Mouse (Mus musculus): Measurements from ENCODE around the gene B3galt4. TPM values are rescaled to one million over a fixed set of nuclear protein-coding genes. Genes with fewer than 3 reads are reported as not detected.
A peak's percentile ranks its signal among the peaks of the same experiment; 100 is the strongest.

The B3galt4 gene
- total RNA-seq, 2 experiments from 2014 or later: 7.1 to 7.2 TPM

DNA sequence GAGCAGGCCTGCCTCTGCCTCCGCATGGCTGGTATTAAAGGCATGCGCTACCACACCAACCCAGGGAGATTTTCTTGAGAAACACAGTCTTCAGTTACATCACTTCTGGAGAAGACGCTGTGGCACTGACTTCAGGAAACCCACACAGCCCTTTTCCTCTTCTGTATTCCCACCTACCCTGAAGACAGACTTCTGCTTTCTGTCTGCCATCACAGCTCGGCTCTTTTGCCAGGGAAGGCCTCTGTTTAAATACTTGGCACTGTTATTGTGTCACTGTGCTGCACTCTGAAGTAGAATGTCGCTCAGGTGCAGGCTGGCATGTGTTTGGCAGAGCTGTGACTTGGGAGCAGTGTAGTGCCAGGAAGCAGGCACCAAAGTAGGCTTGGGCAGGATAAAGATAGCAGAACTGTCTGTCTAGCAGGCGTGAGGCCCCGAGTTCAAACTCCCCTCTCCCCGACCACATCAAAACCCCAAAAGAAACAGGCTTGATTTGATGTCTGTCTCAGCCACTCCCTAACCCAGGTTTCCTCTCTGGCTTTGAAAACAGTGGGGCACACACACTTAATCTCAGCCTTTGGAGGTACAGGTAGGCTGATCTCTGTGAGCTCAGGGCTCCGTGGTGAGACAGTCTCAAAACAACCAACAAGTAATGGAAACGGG is 3.7 kb downstream of the B3galt4 start:
- no peak for DNase-seq (ENCODE audit: low spot score in 2 of 2)

DNA sequence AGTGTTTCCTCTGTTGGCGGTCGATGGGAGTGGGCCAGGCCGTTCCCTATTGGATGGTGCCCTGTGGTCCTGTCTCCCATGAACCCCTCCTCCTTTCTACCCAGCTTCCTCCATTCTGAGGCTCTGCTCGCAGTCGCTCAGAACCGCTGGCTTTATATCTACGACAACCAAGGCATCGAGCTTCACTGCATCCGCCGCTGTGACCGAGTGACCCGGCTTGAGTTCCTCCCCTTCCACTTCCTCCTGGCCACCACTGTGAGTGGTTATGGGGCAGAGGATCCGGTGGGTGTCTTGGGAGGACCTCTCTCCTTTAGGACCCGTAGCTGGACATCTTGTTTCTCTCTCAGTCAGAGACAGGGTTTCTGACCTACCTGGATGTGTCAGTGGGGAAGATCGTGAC is 7.8 kb downstream of the B3galt4 start:
- DNase-seq (ENCODE audit: low spot score in 2 of 2): no peak

DNA sequence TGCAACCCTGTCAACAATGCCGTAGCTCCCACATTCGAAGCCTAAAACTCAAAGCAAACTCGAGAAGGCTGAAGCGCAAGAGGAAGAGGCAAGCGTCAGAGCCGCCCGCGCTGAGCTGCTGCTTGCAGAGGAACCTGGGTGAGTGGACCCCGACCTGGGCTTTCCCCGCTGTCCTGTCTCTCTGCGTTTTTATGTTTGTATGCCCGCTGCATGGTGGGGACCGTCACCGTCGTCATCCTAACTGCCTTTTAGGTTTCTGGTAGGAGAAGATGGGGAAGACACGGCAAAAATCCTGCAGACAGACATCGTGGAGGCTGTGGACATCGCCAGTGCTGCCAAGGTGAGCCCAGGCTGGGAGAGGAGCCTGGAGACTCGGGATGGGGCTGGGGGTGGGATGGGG is 9.9 kb downstream of the B3galt4 start:
- no peak for DNase-seq (ENCODE audit: low spot score in 2 of 2)

DNA sequence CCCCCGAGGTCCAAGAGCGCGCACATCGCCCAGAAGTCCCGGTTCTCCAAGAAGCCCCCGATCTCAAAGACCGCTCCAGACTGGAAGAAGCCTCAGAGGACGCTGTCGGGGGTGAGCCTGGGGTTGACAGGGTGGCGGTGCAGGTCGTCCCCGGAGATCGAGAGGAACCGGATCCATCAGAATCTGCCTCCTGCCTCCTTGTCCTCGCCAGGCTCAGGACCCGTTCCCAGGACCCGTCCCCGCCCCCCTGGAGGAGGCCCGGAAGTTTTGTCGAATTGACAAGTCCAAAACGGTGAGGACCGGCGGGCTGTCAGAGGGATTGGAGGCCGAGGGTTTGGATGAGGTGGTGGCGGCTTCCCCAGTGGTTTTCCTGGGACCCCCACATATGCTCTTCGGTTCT is 10.3 kb downstream of the B3galt4 start:
- no peak for DNase-seq (ENCODE audit: low spot score in 2 of 2)

DNA sequence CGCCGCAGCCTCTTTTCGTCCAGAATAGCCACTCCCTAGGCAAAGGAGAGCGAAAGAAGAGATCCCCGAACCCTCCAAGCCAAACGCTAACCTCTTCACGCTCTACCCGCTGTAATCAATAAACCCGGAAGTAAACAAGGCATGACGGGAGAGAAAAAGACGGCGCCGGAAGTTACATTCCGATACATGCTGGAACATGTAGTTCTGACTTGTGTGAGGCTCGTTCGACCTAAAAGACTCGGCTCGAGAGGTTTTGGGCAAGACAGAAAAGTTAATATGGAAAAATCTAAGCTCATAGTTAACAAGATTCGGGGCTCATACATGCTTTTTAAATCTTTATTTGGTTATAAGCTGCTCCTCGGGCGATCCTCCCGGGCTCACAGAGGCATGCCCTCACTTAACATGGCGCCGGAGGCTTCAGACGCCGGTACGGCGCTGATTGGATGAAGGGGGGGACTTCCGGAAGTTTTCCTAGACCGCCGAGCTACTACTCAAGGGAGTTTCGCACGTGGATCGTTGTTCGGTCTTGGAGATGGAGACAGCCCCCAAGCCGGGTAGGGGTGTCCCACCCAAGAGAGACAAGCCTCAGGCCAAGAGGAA is 11.0 kb downstream of the B3galt4 start, which contains the start of the genes Pfdn6 and Wdr46:
TSS of gene Pfdn6 (minus strand) at position 138 of the 600 bp plus-strand sequence.
TSS of gene Wdr46 (plus strand) at position 455 of the 600 bp plus-strand sequence.
- peak; percentile 62 to 69 for DNase-seq (ENCODE audit: low spot score in 2 of 2)

DNA sequence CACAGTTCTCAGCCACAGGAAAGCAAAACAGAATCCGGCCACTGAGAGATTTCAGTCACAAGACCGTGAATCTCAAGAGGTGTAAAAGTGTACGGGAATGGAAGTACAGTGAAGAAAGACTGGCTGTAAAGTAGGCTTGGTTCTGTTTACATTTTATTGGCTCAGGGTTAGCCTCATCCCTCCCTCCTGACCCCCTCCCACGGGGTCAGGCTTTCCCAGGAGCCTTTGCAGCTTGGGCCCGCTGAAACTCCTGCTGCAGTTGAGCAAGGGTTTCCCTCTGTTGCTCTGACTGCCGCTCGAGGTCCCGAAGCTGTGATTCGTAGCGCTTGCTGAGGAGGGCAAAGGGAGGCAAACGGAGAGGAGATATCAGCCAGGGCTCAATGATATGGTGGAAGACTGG is 12.5 kb downstream of the B3galt4 start:
- DNase-seq (ENCODE audit: low spot score in 2 of 2): no peak

DNA sequence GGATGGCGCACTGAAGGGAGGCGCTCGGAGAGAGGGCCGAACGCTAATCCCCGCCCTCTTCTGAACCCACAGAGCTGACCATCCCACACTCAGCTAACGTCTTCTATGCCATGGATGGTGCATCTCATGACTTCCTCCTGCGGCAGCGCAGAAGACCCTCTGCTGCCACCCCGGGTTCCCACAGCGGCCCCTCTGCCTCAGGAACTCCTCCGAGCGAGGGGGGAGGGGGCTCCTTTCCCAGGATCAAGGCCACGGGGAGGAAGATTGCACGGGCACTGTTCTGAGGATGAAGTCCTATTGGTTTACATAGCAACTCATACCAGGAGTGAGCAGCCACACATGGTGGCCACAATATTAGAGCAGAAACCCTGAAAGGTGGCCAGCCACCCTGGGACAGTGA is 14.3 kb downstream of the B3galt4 start:
- DNase-seq (ENCODE audit: low spot score in 2 of 2): no peak

DNA sequence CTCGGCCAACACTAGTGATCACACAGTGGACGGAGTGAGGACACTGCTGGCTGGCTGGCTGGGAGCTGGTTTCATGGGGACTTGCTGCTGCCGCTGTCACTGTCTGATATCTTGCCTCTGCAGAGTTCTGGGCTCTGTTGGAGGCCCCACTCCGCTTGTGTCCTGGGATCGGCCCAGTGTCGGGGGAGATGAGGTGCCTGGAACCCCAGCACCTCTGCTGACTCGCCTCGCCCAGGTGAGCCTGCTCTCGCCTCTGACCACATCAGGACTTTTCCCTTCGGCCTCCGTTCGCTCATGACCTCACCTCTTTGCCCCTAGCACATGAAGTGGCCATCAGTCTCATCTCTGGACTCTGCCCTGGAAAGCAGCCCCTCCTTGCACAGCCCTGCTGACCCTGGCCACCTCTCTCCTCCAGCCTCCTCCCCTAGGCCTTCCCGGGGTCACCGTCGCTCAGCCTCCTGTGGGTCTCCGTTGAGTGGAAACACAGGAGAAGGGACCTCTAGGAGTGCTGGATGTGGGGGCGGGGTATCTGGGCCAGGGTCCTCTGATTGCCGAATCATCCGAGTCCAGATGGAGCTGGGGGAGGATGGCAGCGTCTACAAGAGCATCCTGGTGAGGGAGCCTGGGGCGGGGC is 15.7 kb downstream of the B3galt4 start:
- DNase-seq (ENCODE audit: low spot score in 2 of 2): no peak

DNA sequence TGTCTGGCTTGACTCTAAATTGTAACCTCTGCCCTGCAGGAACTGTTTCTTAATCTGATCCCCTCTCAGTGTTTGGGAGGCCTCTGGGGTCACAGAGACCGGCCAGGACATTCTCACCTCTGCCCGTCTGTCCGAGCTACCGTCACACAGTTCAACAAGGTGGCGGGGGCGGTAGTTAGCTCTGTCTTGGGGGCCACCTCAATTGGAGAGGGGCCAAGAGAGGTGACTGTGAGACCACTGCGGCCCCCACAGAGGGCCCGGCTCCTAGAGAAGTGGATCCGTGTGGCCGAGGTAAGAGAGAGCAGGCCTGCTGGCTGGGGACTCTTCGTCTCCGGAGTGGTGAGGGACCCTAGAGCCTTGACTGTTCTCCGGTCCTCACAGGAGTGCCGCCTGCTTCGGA is 18.3 kb downstream of the B3galt4 start:
- DNase-seq (ENCODE audit: low spot score in 2 of 2): no peak

DNA sequence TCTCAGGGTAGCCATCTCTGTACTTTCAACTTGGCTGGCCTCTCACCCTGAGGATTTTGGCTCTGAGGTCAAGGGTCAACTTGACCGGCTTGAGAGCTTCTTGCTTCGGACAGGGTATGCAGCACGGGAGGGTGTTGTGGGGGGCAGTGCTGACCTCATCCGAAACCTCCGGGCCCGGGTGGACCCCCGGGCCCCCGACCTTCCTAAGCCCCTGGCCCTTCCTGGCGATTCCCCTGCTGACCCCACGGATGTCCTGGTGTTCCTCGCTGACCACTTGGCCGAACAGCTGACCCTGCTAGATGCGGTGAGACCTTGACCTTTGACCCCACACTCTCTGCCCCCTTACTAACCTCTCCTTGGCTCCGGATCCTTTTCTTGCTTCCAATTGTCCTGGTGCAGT is 18.8 kb downstream of the B3galt4 start:
- DNase-seq (ENCODE audit: low spot score in 2 of 2): no peak

DNA sequence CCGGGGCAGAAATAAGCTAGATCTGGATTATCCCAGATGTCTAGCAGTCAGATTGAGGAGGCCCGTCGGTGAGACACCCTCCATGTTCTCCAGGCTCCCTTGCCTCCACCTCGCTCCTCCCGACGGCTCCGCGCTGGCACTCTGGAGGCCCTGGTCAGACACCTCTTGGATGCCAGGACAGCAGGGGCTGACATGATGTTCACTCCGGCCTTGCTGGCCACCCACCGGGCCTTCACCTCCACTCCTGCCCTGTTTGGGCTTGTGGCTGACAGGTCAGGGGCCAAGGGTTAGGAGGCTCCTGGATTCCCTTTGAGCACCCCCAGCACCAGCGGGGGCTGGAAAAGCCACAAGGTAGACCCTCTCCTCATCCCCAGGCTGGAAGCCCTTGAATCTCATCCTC is 19.3 kb downstream of the B3galt4 start:
- DNase-seq (ENCODE audit: low spot score in 2 of 2): no peak

DNA sequence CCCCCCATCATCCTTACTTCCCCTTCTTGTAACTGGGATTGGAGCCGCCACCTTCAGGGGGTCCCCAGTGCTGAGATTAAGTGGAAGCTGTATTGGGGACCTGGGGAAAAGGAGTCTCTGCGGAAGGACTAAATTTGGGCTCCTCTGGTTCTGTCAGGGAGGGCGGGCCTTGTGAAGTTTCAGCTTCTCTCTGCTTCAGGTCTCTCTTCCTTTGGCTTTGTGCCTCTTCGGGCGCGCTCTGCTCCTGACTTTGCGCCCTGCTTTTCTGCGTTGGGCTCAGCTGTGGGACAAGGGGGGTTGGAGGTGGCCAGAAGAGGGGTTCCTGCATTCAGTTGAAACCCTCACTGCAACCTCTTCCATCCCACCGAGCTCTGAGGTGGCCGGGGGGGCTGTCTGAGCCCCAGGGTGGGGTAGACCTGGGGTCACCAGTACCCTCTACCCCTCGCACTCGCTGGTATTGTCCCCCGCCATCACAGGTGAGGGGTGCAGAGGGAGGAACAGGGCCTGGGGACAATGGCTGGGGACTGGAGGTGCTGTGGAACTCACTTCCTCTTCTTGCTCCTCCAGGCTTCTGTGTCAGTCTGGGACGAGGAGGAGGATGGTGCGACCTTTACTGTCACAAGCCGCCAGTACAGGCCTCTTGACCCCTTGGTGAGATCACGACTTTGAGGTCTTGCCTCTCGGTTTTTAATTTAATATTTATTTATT is 20.0 kb downstream of the B3galt4 start:
- DNase-seq (ENCODE audit: low spot score in 2 of 2): no peak

DNA sequence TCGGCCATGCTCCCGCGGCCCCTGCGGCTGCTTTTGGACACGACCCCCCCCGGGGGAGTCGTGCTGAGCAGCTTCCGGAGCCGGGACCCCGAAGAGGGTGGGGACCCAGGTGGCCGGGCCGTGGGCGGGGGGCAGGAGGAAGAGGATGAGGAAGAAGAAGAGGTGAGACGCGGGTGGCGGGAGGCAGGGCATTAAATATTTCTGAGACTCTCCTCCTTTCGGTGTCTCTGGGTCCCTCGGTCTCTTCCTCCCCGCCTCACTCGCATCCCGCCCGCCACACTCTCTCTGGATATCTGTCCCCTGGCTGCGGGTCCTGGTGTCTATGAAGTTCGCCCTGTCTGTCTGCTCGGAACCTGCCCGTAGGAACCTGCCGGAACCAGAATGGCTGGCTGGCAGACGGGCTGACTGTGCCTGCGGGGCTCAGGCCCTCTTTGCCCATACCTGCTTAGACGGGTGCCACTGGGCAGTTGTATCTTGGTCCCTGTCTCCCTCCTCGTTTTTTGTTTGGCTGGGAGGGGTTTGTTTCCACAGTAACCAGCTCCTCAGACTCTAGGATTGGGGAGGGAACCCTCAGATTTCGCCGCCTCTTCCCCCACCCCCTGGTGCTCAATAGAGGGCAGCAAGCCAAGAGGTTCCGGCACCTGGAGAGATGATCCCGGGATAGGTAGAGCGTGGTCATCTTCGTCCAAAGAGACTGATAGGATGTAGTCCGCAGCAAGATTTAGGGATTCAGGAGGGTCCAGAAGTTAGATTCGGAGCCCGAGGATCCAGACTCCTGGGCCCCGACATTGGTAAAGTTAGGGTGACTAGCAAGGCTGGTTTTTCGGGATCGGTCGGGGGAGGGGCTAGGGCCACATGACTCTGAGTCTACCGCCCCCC is 20.8 kb downstream of the B3galt4 start:
- no peak for DNase-seq (ENCODE audit: low spot score in 2 of 2)

DNA sequence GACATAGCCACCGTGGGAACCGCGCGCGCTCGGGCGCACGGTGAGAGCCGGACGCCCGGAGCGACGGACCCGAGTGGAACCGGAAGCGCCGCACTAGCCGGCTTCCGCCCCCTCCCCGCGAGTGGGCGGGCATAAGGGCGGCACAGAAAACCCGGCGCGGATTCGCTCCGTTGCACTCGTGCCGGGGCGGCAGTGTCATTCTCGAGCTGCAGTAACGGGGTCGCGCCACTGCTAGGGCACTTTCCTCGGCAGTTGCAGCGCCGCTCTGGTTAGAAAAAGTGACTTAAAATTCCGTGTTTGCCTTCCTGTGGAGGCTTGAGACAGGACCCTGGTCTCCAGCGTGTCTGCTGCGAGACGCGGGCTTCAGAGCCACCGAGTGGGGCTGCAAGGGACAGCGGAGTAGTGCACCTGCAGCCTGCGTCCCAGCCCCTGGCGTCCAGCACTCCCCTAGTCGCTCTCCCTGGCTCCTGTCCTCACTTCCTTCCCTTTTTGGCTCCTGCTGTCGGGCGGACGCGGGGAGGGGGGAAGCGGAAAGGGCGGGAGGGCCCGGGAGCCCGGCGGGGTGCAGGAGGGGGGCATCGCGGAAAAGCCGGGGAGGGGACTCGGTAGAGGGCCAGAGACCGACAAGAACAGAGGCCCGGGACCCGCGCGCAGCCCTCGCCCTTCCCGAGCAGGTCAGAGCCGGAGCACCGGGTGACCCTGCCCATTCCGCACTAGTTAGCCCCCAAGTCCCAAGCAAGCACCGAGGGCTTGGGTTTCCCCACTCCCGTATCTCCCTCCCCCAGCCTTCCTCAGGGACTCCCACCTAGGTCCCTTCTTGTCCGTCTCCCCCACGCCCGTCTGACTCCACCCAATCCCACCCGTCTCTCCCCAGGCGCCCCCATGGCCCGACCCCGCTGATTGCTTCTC is 21.7 kb downstream of the B3galt4 start, which contains the start of gene Rgl2:
TSS of gene Rgl2 (plus strand) at position 173 of the 909 bp plus-strand sequence.
- DNase-seq (ENCODE audit: low spot score in 2 of 2): peak; percentile 88 to 93

DNA sequence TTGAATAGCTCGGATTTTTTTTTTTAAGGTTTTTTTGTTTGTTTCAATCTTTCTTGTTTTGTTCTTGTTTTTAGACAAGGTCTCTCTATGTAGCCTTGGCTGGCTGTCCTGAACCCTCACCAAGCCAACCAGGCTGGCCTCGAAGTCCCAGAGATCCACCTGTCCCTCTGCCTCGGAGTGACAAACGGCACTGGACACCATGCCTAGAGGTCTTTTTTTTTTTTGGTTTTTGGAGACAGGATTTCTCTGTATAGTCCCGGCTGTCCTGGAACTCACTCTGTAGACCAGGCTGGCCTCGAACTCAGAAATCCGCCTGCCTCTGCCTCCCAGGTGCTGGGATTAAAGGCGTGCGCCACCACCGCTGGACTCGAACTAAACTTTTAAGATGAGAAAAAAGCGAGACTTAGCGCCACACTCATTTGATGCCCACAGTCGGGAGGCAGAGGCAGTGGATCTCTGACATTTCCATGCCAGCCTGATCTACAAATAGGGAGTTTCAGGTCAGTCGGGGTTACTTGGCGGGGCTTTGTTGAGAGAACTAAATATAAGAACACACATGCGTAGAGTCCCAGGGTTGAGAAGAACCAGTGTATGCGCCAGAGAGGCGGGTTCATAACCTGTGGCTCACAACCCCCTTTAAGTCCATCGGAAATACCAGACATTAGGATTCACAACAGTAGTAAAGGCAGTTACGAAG is 22.9 kb downstream of the B3galt4 start:
- no peak for DNase-seq (ENCODE audit: low spot score in 2 of 2)

DNA sequence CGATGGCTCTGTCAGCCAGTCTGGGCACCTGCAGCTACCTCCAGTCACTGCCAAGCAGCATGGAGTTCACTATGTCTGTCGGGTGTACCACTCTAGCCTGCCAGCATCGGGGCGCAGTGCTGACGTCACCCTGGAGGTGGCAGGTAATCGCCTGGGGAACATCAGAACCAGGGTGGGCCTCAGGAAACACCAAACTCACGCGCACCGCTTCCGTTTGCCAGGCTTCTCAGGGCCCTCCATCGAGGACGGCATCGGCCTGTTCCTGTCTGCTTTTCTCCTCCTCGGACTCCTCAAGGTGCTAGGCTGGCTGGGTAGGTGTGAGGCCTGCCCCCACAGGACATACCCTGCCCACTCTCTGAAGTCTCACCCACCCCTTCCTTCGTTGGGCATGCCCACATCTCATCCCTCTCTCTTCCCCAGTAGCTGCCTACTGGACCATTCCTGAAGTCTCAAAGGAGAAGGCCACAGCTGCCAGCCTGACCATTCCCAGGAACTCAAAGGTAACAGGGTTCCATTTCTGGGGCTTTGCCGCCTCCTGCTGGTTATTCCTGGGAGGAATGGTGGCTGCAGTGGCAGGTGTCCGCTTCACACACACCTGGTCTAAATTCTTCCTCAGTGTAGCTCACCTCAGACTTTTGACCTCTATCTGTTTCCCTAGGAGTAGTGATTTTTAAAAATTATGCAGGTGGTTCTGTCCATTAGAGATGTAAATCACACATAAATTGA is 24.9 kb downstream of the B3galt4 start:
- DNase-seq (ENCODE audit: low spot score in 2 of 2): no peak

DNA sequence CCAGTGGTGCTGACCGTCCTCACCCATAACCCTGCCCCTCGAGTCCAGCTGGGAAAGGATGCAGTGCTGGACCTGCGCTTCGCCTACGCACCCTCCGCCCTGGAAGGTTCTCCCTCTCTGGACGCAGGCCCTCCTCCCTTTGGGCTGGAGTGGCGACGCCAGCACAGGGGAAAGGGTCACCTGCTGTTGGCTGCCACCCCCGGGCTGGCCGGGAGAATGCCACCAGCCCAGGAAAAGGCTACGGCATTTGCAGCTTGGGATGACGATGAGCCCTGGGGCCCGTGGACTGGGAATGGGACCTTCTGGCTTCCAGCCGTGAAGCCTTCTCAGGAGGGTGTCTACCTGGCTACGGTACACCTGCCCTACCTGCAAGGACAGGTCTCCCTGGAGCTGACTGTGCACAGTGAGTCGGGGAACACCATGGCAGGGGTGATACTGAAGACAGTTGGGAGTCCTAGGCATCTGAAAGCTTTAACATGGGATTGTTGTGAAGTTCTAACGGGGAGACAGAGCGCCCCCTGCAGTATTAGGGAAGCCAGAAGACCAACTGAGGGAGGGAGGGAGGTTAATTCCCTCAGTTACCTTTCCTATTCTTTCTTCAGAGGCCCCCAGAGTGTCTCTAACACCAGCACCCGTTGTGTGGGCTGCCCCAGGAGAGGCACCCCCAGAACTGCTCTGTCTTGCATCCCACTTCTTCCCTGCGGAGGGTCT is 25.7 kb downstream of the B3galt4 start:
- no peak for DNase-seq (ENCODE audit: low spot score in 2 of 2)
